Mouse (Mus musculus) retina, embryonic 14.5 days (tissue): ENCODE measurements at regions not wholly inside any gene's neighbourhood (a gene's known extent, or its start where the extent isn't known, plus 50 kb on each side); places are given as distances from the start of the nearest gene placed in this dataset.

Experiments
- DNase-seq: peaks from one replicate; pipeline ENCODE4 v3.0.0-alpha.2; 2015; ENCODE audit warnings: low spot score

DNA sequence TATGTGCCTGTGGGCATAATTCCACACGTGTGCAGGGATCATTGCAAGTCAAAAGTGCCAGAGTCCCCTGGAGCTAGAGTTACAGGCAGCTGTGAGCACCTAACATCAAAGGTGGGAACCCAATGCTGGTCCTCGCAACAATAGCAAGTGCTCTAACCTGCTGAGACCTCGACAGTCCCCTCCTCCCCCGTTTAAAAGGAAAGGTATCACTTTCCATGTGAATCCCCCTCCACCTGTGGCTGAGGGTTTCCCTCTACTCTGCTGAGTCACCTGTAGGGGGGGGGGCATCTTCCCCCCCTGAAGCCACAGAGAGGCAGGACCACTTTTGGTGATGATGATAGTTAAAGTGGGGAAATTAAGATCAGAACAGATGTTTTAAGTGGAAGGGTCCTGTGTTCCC is 133.4 kb upstream of the Foxn2 start:
- DNase-seq = no peak

DNA sequence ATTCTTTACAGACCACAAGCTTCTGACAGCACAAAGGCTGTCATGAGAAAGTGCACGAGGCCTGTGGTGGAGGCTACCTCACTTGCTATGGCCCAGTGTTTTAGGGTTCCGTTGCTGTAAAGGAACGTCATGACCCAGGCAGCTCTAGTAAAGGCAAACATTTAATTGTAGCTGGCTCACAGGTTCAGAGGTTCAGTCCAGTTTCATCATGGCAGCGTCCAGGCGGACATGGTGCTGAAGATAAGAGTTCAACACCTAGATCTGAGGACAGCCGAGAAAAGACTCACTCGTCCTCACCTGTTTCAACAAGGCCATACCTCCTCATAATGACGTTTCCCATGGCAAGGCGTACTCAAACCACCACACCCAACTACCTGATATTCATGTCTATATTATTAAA is 132.7 kb upstream of the Foxn2 start:
- no peak for DNase-seq

- no peak for DNase-seq
Observed at GRCm38 (mm10) chr17:88312876-88313275, 127.6 kb upstream of the Foxn2 start.

- DNase-seq = peak; percentile 52
Observed at GRCm38 (mm10) chr17:88316213-88316967, 124.1 kb upstream of the Foxn2 start.

GRCm38 (mm10) chr17:88317311-88317710 is 123.2 kb upstream of the Foxn2 start:
- no peak for DNase-seq

DNA sequence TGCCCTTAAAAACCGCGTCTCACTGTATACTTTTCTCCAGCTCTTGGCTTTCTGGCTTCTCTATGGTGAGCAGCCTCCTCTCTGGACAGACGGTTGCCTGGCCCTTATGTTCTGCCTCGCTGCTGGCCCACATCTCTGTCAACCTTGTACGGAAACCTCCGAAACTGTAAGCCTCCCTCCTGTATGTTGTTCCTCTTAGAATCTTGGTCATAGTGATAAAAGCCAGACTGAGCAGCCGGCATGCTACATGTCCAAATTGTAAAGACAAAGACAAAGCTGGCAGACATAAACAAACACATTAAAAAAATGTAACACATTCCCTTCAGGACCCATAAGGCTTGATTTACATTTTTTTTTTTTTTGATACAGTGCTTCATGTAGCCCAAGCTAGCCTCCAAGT is 122.7 kb upstream of the Foxn2 start:
- DNase-seq = no peak

GRCm38 (mm10) chr17:88318207-88318791 is 122.2 kb upstream of the Foxn2 start:
- no peak for DNase-seq

GRCm38 (mm10) chr17:88318936-88319335 is 121.6 kb upstream of the Foxn2 start:
- no peak for DNase-seq

DNA sequence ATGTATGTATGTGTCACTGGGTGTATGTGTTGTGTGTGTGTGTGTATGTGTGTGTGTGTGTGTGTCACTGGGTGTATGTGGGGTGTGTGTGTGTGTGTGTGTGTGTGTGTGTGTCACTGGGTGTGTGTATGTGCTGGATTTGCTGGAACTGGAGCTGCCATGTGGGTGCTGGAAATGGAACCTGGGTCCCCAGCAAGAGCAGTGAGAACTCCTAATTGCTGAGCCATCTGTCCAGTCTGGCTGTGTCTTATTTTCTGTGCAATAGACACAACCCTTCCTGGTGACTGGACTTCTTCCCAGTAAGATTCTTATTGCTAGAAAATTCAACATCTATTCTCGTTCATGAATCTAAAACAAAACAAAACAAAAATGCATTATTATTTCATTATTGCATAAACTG is 119.8 kb upstream of the Foxn2 start:
- DNase-seq = no peak

GRCm38 (mm10) chr17:88325326-88325909 is 115.1 kb upstream of the Foxn2 start:
- peak; percentile 43 for DNase-seq

DNA sequence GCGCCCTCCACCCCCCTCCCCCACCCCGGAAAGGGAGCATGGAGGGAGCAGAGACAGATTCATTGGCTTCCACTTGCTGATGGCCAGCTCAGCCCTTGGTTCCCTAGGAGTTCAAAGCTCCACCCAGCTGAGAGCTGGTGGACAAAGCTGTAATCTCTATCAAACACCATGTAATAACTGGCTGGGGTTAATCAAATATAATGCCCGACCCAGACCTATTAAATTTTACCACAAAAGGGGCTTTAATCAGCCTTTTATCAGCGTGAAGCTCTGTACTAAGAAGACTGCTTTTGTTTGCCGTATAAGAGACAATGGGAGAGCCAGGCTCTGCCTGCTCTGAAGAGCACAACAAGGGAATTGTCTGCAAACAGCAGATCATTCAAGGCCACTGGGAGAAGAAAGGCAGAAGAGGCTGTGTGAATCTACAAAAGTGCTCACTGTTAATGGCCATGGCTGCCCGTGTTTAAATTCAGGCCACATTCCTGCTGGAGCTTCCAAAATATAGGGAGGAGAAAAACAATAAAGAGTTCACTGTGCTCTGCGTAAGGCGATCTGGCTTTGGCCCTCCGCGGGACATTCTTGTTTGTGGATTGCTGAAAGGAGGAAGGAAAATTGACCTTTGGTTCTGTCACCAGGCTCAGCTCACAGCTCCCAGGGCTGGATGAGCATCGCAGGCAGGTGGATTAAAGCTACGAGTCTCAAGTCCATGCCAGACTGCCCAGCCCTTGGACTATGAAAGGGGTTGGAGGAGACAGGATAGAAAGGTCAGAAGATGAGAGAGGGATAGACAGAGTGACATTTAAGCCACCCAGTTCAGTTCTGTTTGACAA is 114.4 kb upstream of the Foxn2 start:
- peak; percentile 70 for DNase-seq

- no peak for DNase-seq
Observed at GRCm38 (mm10) chr17:88326740-88327123, 113.8 kb upstream of the Foxn2 start.

- DNase-seq = no peak
Observed at GRCm38 (mm10) chr17:88327791-88328190, 112.7 kb upstream of the Foxn2 start.

- no peak for DNase-seq
Observed at GRCm38 (mm10) chr17:88328807-88329206, 111.7 kb upstream of the Foxn2 start.

DNA sequence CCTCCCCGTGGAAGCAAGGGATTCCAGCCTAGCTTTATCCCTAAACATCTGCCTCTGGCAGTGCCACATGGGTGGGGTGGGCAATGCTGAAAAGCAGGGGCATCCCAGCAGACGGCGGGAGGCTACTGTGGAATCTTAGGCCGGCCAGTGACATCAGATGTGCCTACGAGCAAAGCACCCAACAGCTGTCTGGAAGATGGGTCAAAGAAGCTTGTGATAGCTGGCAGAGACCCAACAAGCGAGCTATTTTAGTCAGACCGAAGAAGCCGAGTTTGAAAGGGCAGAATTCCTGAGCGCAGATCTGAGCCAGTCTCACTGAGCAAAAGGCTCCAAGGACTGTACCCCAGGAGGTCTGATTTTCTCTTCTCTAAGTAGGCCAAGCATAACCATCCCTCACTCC is 110.8 kb upstream of the Foxn2 start:
- no peak for DNase-seq

GRCm38 (mm10) chr17:88330129-88330528 is 110.4 kb upstream of the Foxn2 start:
- no peak for DNase-seq

GRCm38 (mm10) chr17:88333816-88334215 is 106.7 kb upstream of the Foxn2 start:
- DNase-seq = no peak

GRCm38 (mm10) chr17:88335271-88335670 is 105.2 kb upstream of the Foxn2 start:
- no peak for DNase-seq

DNA sequence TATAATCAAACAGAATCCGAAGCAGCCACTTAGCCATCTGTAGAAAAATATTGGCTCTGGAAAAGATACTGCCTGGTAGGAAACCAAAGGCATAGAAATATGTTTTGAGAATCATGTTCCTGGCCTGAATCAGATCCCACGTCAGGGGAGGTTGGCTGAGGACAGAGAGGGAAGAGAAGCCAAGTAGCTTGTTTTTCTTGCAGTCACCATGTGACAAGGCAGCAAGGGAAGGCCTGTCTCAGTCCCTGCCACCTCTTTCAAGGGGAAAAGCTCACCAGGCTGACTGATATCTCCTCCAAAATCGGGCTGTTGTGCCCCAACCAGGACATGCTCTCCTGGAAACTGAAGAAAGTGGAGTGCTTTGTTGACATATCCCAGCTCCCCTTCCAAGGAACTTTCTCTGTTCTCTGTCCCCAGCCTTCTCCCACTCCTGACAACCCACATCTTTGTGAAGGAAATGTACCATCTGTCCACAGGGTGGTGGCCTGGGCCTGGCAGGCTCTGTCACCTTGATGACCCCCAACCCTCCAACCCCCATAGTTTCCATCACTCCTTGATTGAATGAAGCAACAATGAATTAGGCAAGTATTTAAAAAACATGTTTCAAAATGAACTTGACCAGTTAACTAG is 104.3 kb upstream of the Foxn2 start:
- DNase-seq = no peak

GRCm38 (mm10) chr17:88337649-88338404 is 102.7 kb upstream of the Foxn2 start:
- no peak for DNase-seq

DNA sequence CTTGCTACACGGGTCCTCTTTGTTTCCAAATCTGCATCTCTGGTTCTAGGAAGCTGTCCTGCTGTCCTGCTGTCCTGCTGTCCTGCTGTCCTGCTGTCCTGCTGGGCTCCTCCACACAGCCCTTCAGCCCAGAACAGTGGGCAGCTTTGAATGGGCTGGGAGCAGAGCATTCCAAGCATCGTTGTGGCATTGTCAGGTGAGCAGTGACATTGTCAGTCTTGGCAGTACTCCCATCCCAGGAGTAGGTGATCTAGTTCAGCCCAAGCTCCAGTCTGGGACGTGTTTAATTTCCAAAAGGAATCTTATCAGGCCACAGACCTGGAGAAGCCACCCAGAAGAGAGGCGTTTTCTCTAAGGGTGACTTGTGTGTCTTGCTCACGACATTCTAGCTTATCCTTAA is 99.4 kb upstream of the Foxn2 start:
- no peak for DNase-seq
